Mouse (Mus musculus) Patski (cell line): ENCODE measurements at regions not wholly inside any gene's neighbourhood (a gene's known extent, or its start where the extent isn't known, plus 50 kb on each side); places are given as distances from the start of the nearest gene placed in this dataset.

ENCODE experiments used
- ATAC-seq: fragments of 100-300 bp; one replicate; pipeline ENCODE4 v1.8.0; 2021
- CTCF ChIA-PET: fragments of 350-600 bp; sonication (Branson Sonifier 250); formaldehyde crosslinking; loops from one replicate; lab custom pipeline; 2022; ENCODE audit warnings: inconsistent platforms; lab: Charles Lee
- POLR2A ChIA-PET: fragments of 350-600 bp; sonication (Branson Sonifier 250); formaldehyde crosslinking; loops from one replicate; lab custom pipeline; 2022; ENCODE audit warnings: antibody characterized with exemption, inconsistent platforms; lab: Charles Lee
- DNase-seq: peaks from one replicate; pipeline ENCODE4 v3.0.0-alpha.2; 2011; ENCODE audit warnings: low read depth, low spot score
- H3K27me3 ChIP-seq: fragments of 371-371 bp; one replicate; pipeline ENCODE4 v1.5.1; 2021
- CTCF ChIP-seq: fragments of 100-300 bp; IDR thresholded peaks from one replicate; pipeline ENCODE4 v1.5.1; 2021
- in situ Hi-C: fragments of 300-500 bp; cut with MboI; formaldehyde crosslinking; loops from 3 replicates; pipeline ENCODE4 v1.11.1; 2018; ENCODE audit warnings: low pct_unique_long_range_greater_than_20kb, mixed read lengths

- no peak for DNase-seq
- in situ Hi-C loops, result no loop called here
- TF ChIP-seq CTCF, result no peak
- ChIA-PET POLR2A (no interaction called here), CTCF (interaction anchor here (1.2 kb wide), 1 partner anchor 16 kb away, joined by 3 read pairs; no protein-coding TSS in a partner anchor)
- no peaks in the 10 kb centered on the region for H3K27me3 ChIP-seq
- no peak for ATAC-seq
Measured at GRCm38 (mm10) chr9:33404691-33405090, 768.7 kb downstream of the Ets1 start.

- in situ Hi-C loops, result no loop called here
- CTCF ChIA-PET, result no interaction called here
- POLR2A ChIA-PET, result no interaction called here
- H3K27me3 ChIP-seq, result no peaks in the 10 kb centered on the region
- peak; percentile 33 for DNase-seq
- ATAC-seq, result peak; percentile 54
- no peak for TF ChIP-seq CTCF
Measured at GRCm38 (mm10) chr9:33407517-33407916, 771.5 kb downstream of the Ets1 start.

DNA sequence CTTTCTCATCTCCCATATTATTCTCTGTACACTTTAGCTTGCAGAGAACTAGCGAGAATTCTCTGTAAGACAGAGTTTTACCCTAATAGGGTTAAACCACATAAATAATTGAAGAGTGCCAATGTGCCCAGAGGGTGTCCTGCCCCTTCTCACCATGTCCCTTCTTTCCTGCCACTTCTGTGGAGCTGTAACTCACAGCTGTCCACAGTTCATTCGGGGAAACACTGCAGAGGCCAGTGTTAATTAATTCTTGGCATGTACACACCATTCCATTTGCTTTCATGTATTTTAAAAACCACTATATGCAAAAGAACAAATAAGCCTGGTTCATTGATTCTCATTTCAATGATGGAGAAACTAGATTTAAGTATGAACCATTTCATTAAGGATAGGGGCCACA is 787.8 kb downstream of the Ets1 start:
- POLR2A ChIA-PET, result interaction anchor here (0.9 kb wide), 1 partner anchor 20 kb away, joined by 3 read pairs; no protein-coding TSS in a partner anchor
- no peak for TF ChIP-seq CTCF
- ATAC-seq (no peak), DNase-seq (no peak)
- in situ Hi-C loops, result no loop called here
- CTCF ChIA-PET, result no interaction called here
- no peaks in the 10 kb centered on the region for H3K27me3 ChIP-seq

DNA sequence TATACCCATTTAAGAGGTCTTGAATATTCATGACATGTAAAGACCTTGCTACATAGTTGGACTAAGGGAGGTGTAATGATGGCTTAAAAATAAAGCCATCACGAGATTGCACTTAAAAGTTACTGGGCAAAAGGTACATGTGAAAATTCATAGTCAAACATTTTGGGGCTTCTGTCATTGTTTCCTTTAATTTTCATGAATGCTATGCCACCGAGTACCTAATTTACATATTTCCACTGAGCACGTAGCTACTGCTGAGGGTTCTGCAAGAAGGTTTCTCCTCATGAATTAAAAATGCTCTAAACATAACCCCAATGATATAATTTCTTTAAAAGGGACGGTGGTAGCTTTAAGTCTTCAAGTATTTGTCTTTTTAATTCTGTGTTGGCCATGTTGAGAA is 800.4 kb downstream of the Ets1 start:
- in situ Hi-C loops, result no loop called here
- CTCF ChIA-PET, result interaction anchor here (1.4 kb wide), 1 partner anchor 10 kb away, joined by 3 read pairs; no protein-coding TSS in a partner anchor
- TF ChIP-seq CTCF, result no peak
- H3K27me3 ChIP-seq, result no peaks in the 10 kb centered on the region
- POLR2A ChIA-PET, result no interaction called here
- DNase-seq (no peak), ATAC-seq (no peak)

DNA sequence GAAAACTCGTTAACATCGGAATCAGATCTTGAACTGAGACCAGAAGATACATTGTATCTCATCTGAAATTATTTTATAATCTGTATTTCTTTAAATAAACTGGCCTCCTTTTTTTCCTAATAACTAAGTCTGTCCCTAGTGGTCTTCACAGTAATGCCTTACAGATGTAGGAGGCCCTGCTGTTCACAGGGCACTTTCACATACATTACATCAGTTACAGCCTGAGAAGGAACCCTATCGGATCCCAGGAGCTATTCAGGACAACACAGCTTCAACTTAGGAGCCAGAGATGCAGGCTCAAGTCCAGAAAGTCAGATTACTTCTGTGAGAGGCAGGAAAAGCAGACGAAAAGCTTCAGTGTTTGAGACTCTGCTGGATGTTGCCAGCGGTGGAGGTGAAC is 806.2 kb downstream of the Ets1 start:
- ATAC-seq (no peak), DNase-seq (no peak)
- CTCF ChIA-PET, result no interaction called here
- no peak for TF ChIP-seq CTCF
- POLR2A ChIA-PET, result no interaction called here
- in situ Hi-C loops, result no loop called here
- no peaks in the 10 kb centered on the region for H3K27me3 ChIP-seq

DNA sequence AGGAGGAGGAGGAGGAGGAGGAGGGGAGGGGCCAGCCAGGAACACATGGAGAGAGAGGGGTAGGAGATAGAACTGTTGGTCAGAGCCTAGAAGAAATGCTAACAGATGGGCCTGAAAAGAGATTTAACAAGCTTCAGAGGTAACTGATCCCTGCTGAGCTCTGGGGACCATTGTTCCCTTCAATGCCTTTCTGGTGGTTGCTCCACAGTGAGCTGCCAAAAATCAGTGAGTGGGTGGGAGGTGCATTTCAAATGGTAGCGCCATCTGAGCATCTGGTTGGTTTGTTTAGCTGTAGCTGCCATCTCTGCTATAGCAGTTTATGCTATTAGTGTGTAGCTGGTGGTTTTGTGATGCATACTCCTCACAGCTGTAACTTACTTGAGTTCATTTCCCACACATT is 809.9 kb downstream of the Ets1 start:
- TF ChIP-seq CTCF, result no peak
- CTCF ChIA-PET, result interaction anchor here (1.2 kb wide), 1 partner anchor 10 kb away, joined by 3 read pairs; no protein-coding TSS in a partner anchor
- no peak for ATAC-seq
- H3K27me3 ChIP-seq, result no peaks in the 10 kb centered on the region
- DNase-seq, result no peak
- in situ Hi-C loops, result no loop called here
- POLR2A ChIA-PET, result no interaction called here

DNA sequence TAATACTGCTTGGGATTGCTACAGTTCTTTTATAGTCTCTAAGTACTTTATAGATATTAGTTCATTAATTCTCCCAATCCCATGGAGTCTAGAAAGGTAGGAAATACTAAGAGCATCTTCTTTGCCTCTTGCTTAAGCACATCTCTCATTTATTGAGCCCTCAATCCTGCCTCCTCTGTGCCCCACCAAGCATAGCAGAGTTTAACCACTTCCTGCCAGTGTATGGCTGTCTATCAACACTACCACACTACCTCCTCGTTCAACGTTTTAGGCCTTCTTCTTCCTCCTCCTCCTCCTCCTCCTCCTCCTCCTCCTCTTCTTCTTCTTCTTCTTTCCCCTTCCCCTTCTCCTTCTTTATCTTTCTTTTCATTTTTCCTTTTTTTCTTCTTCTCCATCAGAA is 839.1 kb downstream of the Ets1 start:
- no peaks in the 10 kb centered on the region for H3K27me3 ChIP-seq
- in situ Hi-C loops, result no loop called here
- TF ChIP-seq CTCF, result no peak
- ATAC-seq, result no peak
- POLR2A ChIA-PET, result interaction anchor here (0.7 kb wide), 1 partner anchor 107 kb away, joined by 3 read pairs; no protein-coding TSS in a partner anchor
- no peak for DNase-seq
- CTCF ChIA-PET, result no interaction called here

DNA sequence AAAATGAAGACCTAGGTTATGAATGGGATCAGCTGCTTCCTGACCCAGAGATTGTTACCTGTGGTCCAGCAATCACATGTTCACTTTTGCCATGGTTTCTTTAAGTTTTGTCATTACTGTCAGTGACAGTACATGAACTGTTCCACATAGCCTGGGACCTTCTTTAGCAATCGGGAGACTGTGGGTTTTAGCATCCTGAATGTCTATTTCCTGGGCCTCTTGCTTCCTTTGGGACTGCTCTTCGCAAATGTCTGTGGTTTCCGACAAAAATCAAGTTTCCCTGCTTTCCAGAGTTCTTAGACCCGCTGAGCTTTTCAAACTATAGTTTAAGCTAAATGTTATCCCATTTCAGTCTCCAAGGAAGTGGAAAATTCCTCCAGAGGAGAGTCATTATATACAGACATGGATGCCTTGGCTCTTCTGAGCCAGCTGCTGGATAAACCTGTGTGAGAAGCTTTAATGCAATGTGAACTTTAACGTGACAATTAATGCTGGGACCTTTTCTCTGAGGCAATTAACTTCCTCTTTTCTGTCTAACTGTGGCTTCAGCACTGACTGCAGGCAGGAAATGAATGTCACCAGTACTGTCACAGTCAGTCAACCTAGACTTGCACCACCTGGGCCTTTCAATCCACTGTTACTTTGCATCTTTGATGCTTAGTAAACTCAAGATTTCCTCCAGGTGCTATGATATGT is 847.0 kb downstream of the Ets1 start:
- H3K27me3 ChIP-seq, result no peaks in the 10 kb centered on the region
- CTCF ChIA-PET, result interaction anchor here (1.0 kb wide), 1 partner anchor 12 kb away, joined by 3 read pairs; no protein-coding TSS in a partner anchor
- DNase-seq (no peak), ATAC-seq (no peak)
- in situ Hi-C loops, result no loop called here
- POLR2A ChIA-PET, result no interaction called here
- TF ChIP-seq CTCF, result no peak

- TF ChIP-seq CTCF, result no peak
- ChIA-PET POLR2A (no interaction called here), CTCF (interaction anchor here (1.0 kb wide), 1 partner anchor 12 kb away, joined by 3 read pairs; no protein-coding TSS in a partner anchor)
- DNase-seq, result no peak
- no peaks in the 10 kb centered on the region for H3K27me3 ChIP-seq
- ATAC-seq, result no peak
- in situ Hi-C loops, result no loop called here
Measured at GRCm38 (mm10) chr9:33483541-33483846, 847.5 kb downstream of the Ets1 start.

DNA sequence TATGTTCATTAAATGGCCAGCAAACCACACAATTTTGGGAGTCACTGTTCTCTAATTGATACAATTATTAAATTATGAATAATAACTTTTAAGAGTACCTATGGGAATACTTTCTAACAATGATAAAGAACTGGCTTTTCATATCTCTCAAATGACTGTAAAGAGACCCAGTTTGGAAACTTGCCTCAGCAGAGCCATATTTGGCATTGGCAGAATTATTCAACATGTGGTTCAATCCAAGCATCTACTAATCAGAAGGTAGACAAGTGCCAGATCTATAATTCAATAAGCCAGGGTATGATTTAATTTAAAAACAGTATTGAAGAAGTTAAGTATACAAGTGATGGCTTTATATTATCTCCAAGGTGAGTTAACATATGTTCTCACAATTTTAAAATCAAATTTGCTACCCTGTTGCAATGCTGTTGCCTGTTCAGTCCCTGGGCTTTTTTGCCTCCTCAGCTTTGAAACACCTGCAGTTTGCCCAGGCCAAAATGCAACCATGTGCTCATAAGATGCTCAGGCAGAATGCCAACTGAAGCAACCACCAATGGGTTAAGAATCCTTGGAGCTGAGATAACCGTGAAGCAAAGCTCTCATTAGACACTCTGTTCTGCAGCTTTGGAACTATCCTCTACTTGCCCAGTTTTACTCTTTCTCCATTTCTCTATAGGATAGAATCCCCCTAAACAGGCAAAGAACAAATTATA is 897.2 kb downstream of the Ets1 start:
- no peaks in the 10 kb centered on the region for H3K27me3 ChIP-seq
- no peak for ATAC-seq
- POLR2A ChIA-PET, result no interaction called here
- in situ Hi-C loops, result no loop called here
- no peak for TF ChIP-seq CTCF
- no peak for DNase-seq
- CTCF ChIA-PET, result no interaction called here

GRCm38 (mm10) chr9:33543301-33543700 is 907.3 kb downstream of the Ets1 start:
- CTCF ChIA-PET, result interaction anchor here (0.8 kb wide), 1 partner anchor 16 kb away, joined by 3 read pairs; no protein-coding TSS in a partner anchor
- ATAC-seq (no peak), DNase-seq (no peak)
- in situ Hi-C loops, result no loop called here
- POLR2A ChIA-PET, result no interaction called here
- no peaks in the 10 kb centered on the region for H3K27me3 ChIP-seq
- no peak for TF ChIP-seq CTCF
